Mouse (Mus musculus): Measurements from ENCODE around the gene Relb.

Relb gene

GRCm38 (mm10) chr7:19629361-19629734 lies at the start of gene Relb:
Gene Relb, minus strand, starts transcription at chr7:19629438.
- DNase-seq (ENCODE audit: low spot score), result peak; percentile 93

- no peak for DNase-seq (ENCODE audit: low spot score)
These were observed 49.7 kb upstream of the Relb start for GRCm38 (mm10) chr7:19678901-19679300.

- no peak for DNase-seq (ENCODE audit: low spot score)
These were observed 48.6 kb upstream of the Relb start, which contains the start of gene Apoc2 for GRCm38 (mm10) chr7:19677872-19678271. Gene Apoc2, minus strand, starts transcription at chr7:19677941.

DNA sequence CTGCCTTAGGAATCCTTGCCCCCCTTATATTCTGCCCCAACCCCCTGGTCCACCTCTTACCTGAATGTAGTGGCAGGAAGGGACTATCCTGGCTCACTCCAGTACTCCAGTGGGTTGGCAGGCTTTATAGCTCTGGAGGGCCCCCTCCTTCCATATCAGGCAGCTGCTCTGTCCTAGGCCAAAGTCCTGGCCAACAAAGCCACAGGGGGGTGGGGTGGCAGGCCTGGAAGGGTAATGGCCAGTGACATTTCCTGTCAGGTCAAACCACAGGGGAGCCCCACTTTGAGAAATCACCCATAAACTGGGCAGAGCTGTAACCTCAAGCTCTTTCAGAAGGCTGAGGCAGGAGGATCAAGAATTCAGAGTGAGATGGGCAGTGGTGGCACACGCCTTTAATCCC lies 47.4 kb upstream of the Relb start:
- DNase-seq (ENCODE audit: low spot score), result no peak

GRCm38 (mm10) chr7:19675824-19676223 lies 46.6 kb upstream of the Relb start:
- no peak for DNase-seq (ENCODE audit: low spot score)

- no peak for DNase-seq (ENCODE audit: low spot score)
These were observed 44.0 kb upstream of the Relb start for GRCm38 (mm10) chr7:19673083-19673699.

DNA sequence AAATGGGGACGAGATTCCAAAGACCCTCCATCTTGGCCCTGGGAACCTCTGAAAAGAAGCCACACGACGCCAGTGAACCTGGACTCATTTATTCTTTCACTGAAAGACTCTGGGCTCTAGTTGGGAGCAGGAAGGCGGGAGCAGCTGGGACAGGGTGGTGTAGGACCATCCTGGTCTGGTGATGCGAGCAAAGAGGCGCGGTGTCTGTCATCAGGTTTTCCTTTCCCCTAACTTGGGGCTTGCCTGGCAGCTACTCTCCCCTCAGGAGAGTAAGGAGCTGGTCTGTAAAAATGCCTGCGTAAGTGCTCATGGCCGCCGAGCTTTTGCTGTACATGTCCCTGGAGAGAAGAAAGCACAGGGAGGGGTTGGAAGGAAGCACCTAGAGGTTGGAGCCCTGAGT lies 42.3 kb upstream of the Relb start:
- no peak for DNase-seq (ENCODE audit: low spot score)

DNA sequence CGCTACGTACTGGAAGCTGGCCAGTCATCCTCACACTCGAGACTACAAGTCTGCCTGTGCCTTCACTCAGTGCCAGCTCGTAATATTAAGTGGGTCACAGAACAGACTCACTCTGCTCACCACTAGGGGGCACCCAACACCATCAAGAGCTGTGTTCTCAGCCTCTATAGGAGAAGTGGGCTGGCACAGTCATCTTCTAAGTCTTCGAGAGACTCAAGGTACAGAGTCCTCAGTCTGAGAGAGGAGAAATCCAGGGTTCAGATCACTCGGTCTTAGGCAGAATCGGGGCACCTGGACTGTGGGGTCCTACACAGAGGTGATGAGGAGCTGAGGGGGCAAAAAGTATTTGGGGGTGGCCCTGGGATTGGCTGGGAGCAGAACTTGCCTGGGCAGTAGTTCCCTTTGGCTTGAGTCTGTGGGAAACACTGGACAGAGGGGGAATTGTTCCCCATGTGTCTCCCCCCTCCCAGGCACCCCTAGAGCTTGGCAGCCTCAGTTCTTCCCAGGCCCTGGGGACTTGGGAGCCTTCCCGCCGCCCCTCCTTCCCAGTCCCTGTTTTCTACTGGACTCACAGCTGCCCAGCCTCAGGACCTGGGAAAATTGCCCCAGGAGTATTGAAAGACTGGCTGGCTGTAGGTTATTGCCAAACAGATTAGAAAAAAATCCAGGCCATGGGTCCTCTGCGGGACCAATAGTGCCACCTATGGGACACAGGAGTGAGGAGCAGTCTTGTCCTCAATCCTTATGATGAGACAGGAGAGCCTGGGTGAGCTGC lies 39.9 kb upstream of the Relb start:
- DNase-seq (ENCODE audit: low spot score), result peak; percentile 94

- DNase-seq (ENCODE audit: low spot score), result peak; percentile 18
These were observed 38.2 kb upstream of the Relb start for GRCm38 (mm10) chr7:19667434-19667833.

DNA sequence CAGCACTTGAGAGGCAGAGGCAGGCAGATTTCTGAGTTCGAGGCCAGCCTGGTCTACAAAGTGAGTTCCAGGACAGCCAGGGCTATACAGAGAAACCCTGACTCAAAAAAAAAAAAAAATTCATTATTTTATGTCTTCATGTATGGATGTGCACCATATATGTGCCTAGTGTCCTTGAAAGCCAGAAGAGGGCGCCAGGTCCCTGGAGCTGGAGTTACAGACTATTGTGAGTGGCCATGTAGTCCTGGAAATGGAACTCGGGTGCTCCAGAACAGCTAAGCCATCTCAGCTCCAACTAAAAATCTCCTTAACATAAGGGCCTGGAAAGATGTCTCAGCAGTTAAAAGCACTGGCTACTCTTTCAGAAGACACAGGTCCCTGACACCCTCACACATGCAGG lies 37.5 kb upstream of the Relb start:
- no peak for DNase-seq (ENCODE audit: low spot score)

DNA sequence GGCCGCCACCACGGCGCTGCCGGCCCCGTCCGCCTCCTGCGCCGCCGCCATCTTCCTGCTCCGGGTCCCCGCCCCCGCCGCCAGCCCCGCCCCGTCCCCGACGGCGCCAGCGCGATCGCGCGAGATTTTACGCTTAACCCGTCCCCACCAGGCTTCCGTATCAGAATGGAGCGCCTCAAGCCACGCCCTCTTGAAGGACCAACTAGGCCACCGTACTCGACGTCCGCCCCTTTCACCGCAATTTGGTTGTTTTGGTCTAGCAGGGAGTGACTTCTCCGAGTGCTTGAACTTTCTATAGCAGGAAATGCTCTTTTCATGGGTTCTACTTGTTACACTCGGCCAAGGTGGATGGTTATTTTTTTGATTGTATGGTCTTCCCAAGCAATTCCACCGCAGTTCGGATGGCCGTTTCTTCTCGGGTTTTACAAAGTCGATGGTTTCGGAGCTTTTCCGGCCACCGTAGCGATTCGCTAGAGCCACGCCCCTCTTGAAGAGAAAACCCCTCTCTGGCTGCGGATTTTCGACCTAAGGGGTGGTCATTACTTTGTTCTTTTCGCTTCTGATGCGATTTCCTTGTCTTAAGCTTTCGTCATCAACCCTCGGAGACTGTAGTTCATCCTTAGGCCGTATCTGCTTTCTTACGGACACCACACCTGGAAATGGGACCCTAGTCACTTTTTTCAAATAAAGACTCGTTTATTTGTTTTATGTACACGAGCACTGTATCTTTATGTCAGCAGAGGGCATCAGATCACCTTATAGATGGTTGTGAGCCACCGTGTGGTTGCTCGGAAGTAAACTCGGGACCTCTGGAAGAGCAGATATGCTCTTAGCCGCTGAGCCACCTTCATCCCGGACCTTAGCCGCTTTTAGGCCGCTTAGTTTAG lies 36.0 kb upstream of the Relb start, which contains the start of gene Clptm1:
TSS of gene Clptm1 (minus strand) at position 79 of the 887 bp plus-strand sequence.
- DNase-seq (ENCODE audit: low spot score), result peak; percentile 97

DNA sequence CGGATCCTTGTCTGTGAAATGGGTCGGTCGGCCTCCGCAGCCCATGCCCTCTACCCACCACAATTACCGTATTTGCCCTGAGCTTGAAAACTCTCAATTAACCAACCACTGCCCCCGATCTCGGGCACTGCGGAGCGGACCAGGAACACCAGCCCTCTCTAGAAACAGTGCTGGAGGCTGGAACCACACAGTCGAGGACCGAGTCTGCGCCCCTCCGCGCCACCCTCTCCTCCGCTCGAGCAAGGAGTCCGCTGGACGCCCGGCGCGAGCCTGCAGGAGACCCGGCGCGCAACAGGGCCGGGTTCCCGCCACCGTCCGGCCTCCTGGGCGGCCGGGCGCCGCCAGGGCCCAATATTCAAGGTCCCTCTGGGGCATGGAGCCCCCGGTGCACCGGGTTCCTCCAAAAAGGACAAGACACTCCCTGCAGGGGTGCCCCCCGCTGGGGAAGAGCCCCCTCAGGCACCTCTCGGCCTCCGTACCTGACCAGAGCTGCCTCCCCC lies 35.3 kb upstream of the Relb start:
- DNase-seq (ENCODE audit: low spot score), result no peak

GRCm38 (mm10) chr7:19663940-19664339 lies 34.7 kb upstream of the Relb start:
- no peak for DNase-seq (ENCODE audit: low spot score)

GRCm38 (mm10) chr7:19652614-19653013 lies 23.4 kb upstream of the Relb start:
- DNase-seq (ENCODE audit: low spot score), result no peak

DNA sequence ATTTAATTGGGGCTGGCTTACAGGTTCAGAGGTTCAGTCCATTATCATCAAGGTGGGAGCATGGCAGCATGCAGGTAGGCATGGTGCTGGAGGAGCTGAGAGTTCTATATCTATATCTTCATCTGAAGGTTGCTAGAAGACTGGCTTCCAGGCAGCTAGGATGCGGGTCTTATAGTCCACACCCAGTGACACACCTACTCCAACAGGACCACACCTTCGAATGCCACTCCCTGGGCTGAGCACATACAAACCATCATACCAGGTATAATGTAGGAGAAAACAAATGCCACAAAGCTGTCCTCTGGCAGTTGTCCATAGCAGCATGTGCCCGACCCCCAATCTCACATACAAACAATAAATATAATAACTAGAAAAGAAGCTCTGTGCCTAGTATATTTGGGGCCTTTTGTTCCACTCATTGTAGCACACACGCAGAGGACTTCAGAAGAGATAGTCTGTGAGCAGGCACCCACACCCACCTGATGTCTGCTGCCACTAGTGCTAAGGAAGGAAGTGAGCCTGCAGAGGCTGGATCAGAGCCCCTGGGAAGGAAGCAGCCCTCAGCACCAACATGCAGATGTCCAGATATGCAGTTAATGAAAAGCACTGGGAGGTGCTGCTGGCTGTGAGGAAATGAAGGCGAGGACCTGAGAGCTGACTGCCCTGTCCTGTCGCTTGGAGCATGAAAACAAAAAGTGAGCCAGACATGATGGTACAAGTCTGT lies 22.0 kb upstream of the Relb start:
- no peak for DNase-seq (ENCODE audit: low spot score)

GRCm38 (mm10) chr7:19641223-19641622 lies 12.0 kb upstream of the Relb start:
- DNase-seq (ENCODE audit: low spot score), result no peak

DNA sequence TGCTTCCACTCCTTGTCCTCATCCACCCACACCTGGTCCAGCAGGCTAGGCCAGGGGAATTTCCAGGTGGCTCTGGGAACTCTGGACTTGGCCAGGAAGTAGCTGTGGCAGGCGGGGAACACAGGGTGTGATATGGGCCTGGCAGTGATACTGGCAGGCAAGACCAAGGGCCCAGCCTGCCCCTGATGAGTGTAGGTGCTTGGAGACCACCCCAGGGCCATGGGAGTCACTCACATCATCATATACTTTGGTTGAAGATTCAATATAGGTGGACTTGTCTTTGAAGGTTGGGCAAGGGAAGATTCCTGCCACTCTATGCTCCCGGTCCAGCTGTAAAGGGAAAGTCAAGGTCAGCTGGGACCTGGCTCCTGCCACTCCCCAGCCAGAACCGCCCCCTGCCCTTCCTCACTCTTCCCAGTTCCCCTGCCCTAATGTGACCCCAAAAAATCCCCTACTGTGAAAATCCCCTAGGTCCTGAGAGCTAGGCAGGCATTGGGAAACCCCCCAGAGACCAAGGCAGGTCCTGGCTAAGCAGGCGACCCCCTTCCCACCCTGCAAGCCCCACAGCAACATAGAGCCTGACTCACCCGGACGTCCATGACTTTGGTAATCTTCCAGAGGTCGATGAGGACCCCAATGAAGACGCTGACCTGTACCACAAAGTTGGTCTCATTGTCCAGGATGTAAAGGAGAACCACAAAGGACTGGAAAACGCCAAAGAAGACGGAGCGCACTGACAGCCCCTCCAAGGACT lies 6.0 kb upstream of the Relb start:
- no peak for DNase-seq (ENCODE audit: low spot score)

DNA sequence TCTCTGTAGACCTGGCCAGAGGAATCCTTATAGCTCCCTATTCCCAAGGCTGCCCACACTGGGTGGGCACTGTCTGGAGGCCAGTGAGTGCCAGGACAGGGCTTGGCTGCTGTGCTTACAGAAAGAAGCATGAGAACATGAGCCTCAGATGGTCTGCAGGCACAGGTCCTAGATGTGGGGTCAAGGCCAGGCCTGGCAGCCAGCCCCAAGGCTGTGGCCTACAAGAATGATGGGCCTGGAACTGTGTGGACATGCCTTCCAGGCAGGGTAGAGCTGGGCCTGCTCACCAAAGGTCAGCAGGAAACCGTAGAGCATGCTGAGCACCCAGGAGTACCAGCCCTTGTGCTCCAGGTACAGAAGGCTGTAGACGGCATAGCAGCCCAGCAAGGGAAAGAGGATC lies 5.4 kb upstream of the Relb start:
- DNase-seq (ENCODE audit: low spot score), result no peak

- no peak for DNase-seq (ENCODE audit: low spot score)
These were observed 4.6 kb upstream of the Relb start for GRCm38 (mm10) chr7:19633855-19634254.

- DNase-seq (ENCODE audit: low spot score), result no peak
These were observed 4.0 kb upstream of the Relb start for GRCm38 (mm10) chr7:19633197-19633596.

DNA sequence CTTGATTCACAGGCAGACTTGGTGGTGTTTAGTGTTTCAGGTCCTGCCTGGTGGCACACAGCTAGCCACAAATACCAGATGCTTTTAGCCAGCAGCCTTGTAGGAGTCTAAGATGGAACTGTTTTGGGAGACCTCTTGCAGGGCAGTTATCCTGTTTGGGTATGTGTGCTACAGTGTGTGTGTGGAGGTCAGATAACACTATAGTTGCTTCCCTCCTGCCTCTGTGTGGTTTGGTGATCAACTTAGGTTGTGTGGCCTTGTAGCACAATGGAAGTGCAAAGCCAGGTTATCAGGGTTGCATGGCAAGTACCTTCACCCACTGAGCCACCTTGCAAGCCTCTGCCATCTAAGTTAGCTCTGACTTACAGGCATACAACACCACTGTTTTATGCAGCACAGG lies 3.5 kb upstream of the Relb start:
- no peak for DNase-seq (ENCODE audit: low spot score)

Measured in lung, postnatal 25 days (tissue).